Mouse (Mus musculus) limb, embryonic 10.5 days (tissue): ENCODE results near the gene Tigd4. TPM values are rescaled to one million over a fixed set of nuclear protein-coding genes. Genes with fewer than 3 reads are reported as not detected.

ENCODE experiments used
- DNase-seq: peaks from one replicate; pipeline ENCODE4 v3.0.0-alpha.2; 2017; ENCODE audit warnings: low spot score
- H3K27ac ChIP-seq: fragments of 300-500 bp; sonication (generic); 2 replicates; pipeline ENCODE4 v1.5.1; 2016; ENCODE audit warnings: mild to moderate bottlenecking
- H3K27me3 ChIP-seq: fragments of 300-500 bp; sonication (generic); 2 replicates; pipeline ENCODE4 v1.6.1; 2016; ENCODE audit warnings: low read depth, mild to moderate bottlenecking; ENCODE audit not compliant: poor library complexity, severe bottlenecking
- H3K36me3 ChIP-seq: fragments of 300-500 bp; sonication (generic); 2 replicates; pipeline ENCODE4 v1.6.1; 2016; ENCODE audit warnings: mild to moderate bottlenecking, moderate library complexity
- H3K4me1 ChIP-seq: fragments of 300-500 bp; sonication (generic); 2 replicates; pipeline ENCODE4 v1.6.1; 2016
- H3K4me3 ChIP-seq: fragments of 300-500 bp; sonication (generic); 2 replicates; pipeline ENCODE4 v1.5.1; 2016; ENCODE audit warnings: mild to moderate bottlenecking, moderate library complexity
- H3K9me3 ChIP-seq: fragments of 300-500 bp; sonication (generic); replicated peaks from 2 replicates; pipeline ENCODE4 v1.6.1; 2016; ENCODE audit warnings: mild to moderate bottlenecking
- WGBS: fragments of 180-500 bp; shearing (Covaris S2); methylation state at CpG from one replicate; pipeline ENCODE4 v1.1.7; 2016; 5-methylcytosine and 5-hydroxymethylcytosine counted together
- polyA plus RNA-seq: library from polyadenylated mRNA; unstranded; fragments of >200 nt; fragmentation: Nextera tagmentation; extraction: Ambion mirVana; gene quantifications from 2 replicates; pipeline ENCODE4 v1.2.1, GENCODE M21; 2016

Gene Tigd4
- polyA plus RNA-seq, 1 experiment from 2014 or later = not detected

DNA sequence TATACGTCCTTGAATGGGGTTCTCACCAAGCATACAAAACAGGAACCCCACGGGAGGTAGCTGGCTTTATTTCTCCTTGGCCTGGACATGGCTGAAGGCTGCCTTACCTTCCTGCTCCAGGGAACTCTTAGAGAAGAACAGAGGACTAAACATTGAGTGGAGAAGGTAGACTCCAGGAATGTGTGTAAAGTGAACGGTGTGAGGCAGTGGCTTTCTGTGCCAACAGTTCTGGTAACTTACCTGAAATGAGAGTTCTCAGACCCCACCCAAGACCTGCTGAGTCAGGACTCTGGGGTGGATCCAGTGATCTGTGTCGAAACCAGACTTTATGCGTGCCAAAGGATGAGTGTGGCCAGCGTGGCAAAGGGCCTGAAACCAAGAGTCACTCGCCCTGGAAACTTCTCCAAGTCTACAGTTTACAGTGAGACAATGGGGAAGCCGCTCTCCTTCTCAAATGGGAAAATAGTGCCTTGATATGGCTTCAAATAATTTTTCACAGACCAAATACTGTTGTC is 53.0 kb downstream of the Tigd4 start:
- no peak for DNase-seq
- Histone ChIP-seq H3K4me1 (no peaks in the 10 kb centered on the region), H3K36me3 (no peaks in the 10 kb centered on the region), H3K27ac (no peak overlapping the region), H3K4me3 (no peak overlapping the region), H3K27me3 (no peaks in the 10 kb centered on the region), H3K9me3 (no peaks in the 10 kb centered on the region)
- WGBS = 86% methylated on average over 8 of the region's 8 CpGs

Other genes starting within 250 kb of the Tigd4 start
- 1.2 and 2.2 TPM in 2 replicates for gene Fhdc1, start 113.1 kb upstream of the Tigd4 start, polyA plus RNA-seq
- gene Arfip1, start 10.9 kb upstream of the Tigd4 start, polyA plus RNA-seq = 25.6 and 30.3 TPM in 2 replicates
- gene Tmem154, start 72.6 kb downstream of the Tigd4 start, polyA plus RNA-seq = 0.28 and 0.41 TPM in 2 replicates
- gene Fbxw7, start 221.7 kb downstream of the Tigd4 start, polyA plus RNA-seq = 8.0 and 8.1 TPM in 2 replicates